Mouse (Mus musculus): ENCODE data around the gene Atp8a2.
A peak's percentile ranks its signal among the peaks of the same experiment; 100 is the strongest.

Gene Atp8a2

GRCm38 (mm10) chr14:59919865-59920264 is 277.1 kb downstream of the Atp8a2 start:
- DNase-seq (ENCODE audit: low spot score), result no peak

GRCm38 (mm10) chr14:59903484-59904130 is 293.4 kb downstream of the Atp8a2 start:
- DNase-seq (ENCODE audit: low spot score), result no peak

GRCm38 (mm10) chr14:59893971-59894370 is 303.0 kb downstream of the Atp8a2 start:
- DNase-seq (ENCODE audit: low spot score), result no peak

- no peak for DNase-seq (ENCODE audit: low spot score)
Measured at GRCm38 (mm10) chr14:59892084-59892483, 304.9 kb downstream of the Atp8a2 start.

GRCm38 (mm10) chr14:59891491-59891890 is 305.5 kb downstream of the Atp8a2 start:
- no peak for DNase-seq (ENCODE audit: low spot score)

GRCm38 (mm10) chr14:59890818-59891217 is 306.2 kb downstream of the Atp8a2 start:
- DNase-seq (ENCODE audit: low spot score), result no peak

GRCm38 (mm10) chr14:59890107-59890506 is 306.9 kb downstream of the Atp8a2 start:
- no peak for DNase-seq (ENCODE audit: low spot score)

- no peak for DNase-seq (ENCODE audit: low spot score)
Measured at GRCm38 (mm10) chr14:59888446-59888845, 308.5 kb downstream of the Atp8a2 start.

- no peak for DNase-seq (ENCODE audit: low spot score)
Measured at GRCm38 (mm10) chr14:59888046-59888445, 308.9 kb downstream of the Atp8a2 start.

- DNase-seq (ENCODE audit: low spot score), result peak; percentile 13
Measured at GRCm38 (mm10) chr14:59887061-59887861, 309.7 kb downstream of the Atp8a2 start.

GRCm38 (mm10) chr14:59883517-59884069 is 313.4 kb downstream of the Atp8a2 start:
- no peak for DNase-seq (ENCODE audit: low spot score)

GRCm38 (mm10) chr14:59880829-59881228 is 316.1 kb downstream of the Atp8a2 start:
- DNase-seq (ENCODE audit: low spot score), result no peak

- no peak for DNase-seq (ENCODE audit: low spot score)
Measured at GRCm38 (mm10) chr14:59878248-59878647, 318.7 kb downstream of the Atp8a2 start.

- no peak for DNase-seq (ENCODE audit: low spot score)
Measured at GRCm38 (mm10) chr14:59876525-59876924, 320.5 kb downstream of the Atp8a2 start.

GRCm38 (mm10) chr14:59868369-59868768 is 328.6 kb downstream of the Atp8a2 start:
- no peak for DNase-seq (ENCODE audit: low spot score)

GRCm38 (mm10) chr14:59867749-59868148 is 329.2 kb downstream of the Atp8a2 start:
- DNase-seq (ENCODE audit: low spot score), result no peak

- peak; percentile 29 for DNase-seq (ENCODE audit: low spot score)
Measured at GRCm38 (mm10) chr14:59866001-59866400, 331.0 kb downstream of the Atp8a2 start.

- no peak for DNase-seq (ENCODE audit: low spot score)
Measured at GRCm38 (mm10) chr14:59862351-59862750, 334.6 kb downstream of the Atp8a2 start.

- DNase-seq (ENCODE audit: low spot score), result no peak
Measured at GRCm38 (mm10) chr14:59859830-59860229, 337.1 kb downstream of the Atp8a2 start.

GRCm38 (mm10) chr14:59858501-59859225 is 338.3 kb downstream of the Atp8a2 start:
- no peak for DNase-seq (ENCODE audit: low spot score)

- DNase-seq (ENCODE audit: low spot score), result no peak
Measured at GRCm38 (mm10) chr14:59853139-59853538, 343.8 kb downstream of the Atp8a2 start.

GRCm38 (mm10) chr14:59846609-59847375 is 350.2 kb downstream of the Atp8a2 start:
- peak; percentile 24 for DNase-seq (ENCODE audit: low spot score)

Measured in embryo, embryonic 10.5 days (tissue).